In the genomic region with DNA sequence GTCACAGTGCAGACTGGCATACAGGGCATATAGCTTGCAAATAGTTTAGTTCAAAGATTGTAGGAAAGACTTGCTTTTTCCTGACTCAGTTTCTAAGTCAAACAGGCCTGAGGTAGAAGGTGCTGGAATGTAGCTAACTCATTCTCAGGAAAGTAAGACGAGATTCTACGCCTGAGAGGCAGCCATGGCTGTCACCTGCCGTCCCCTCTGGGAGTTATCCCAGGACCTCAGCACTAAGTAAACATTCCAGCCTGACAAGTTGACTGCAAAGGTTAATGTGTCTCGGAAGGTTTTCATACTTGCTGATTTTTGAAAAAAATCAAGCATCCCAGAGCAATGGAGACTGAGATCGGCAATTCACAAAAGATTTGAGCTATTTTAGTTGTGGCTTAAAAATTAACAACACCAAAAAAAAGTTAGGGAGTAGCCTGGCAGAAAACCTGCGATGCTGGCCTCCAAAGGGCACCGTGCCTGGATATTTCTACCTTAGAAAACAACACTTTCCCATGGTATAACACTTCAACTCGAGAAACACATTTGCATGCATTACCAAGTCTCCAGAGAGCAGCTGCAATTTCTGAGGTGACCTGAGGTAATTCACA, we compare ENCODE assay signal across 14 mouse cellular contexts. TPM values are rescaled to one million over a fixed set of nuclear protein-coding genes. Genes with fewer than 3 reads are reported as not detected.
DNase-seq lines count a peak whose midpoint lies in the region; ATAC-seq and TF ChIP-seq lines count a peak whose summit lies in the region.
"Had no signal": no experiment of that assay in that cellular context is flagged by ENCODE, and none has a peak within 500 bp of the region (broad histone marks: within the 10 kb centered on the region; RNA-seq: fewer than 3 reads in every experiment).

No protein-coding gene starts in this region.

- no peaks in the 10 kb centered on the region for H3K36me3 ChIP-seq in lung, embryonic 15.5 days
- H3K36me3 ChIP-seq in lung, postnatal 0 days (ENCODE audit: insufficient read depth, low read length) = no peaks in the 10 kb centered on the region
- no peaks in the 10 kb centered on the region for H3K36me3 ChIP-seq in intestine, postnatal 0 days (ENCODE audit: control insufficient read depth, insufficient read depth)
- H3K36me3 ChIP-seq in kidney, postnatal 0 days (ENCODE audit: insufficient read depth, low read length) = no peaks in the 10 kb centered on the region
- no peaks in the 10 kb centered on the region for H3K36me3 ChIP-seq in midbrain, embryonic 10.5 days
- H3K36me3 ChIP-seq: forebrain, embryonic 12.5 days; G1E; hindbrain, embryonic 10.5 days; liver, embryonic 15.5 days had no signal

- ATAC-seq in lung, embryonic 15.5 days (ENCODE audit: borderline replicate concordance, extremely low read depth, low FRiP score, low TSS enrichment) = no peak; the same call in 1 of the 2 replicates
- ATAC-seq in lung, postnatal 0 days = no peak
- no peak for ATAC-seq in intestine, postnatal 0 days
- ATAC-seq in kidney, postnatal 0 days (replicated peaks; ENCODE audit: low FRiP score, low read depth) = peak; percentile 71; the same call in 1 of the 2 replicates

- peak overlapping the region; percentile 25; the same call in 1 of the 2 replicates for H3K27ac ChIP-seq in lung, embryonic 15.5 days
- no peak overlapping the region for H3K27ac ChIP-seq in lung, postnatal 0 days (ENCODE audit: low read length)
- 0 out of 2 replicates have a peak overlapping the region, but pooled peaks have one; percentile 21 for H3K27ac ChIP-seq in intestine, postnatal 0 days (ENCODE audit: low read depth, low read length)
- H3K27ac ChIP-seq in kidney, postnatal 0 days = peak overlapping the region; percentile 77
- no peak overlapping the region for H3K27ac ChIP-seq in midbrain, embryonic 10.5 days (replicated peaks)
- H3K27ac ChIP-seq: forebrain, embryonic 12.5 days; hindbrain, embryonic 10.5 days; liver, embryonic 15.5 days had no signal

- 20% methylated on average over 8 of the region's 8 CpGs for WGBS in lung, embryonic 15.5 days
- 33% methylated on average over 8 of the region's 8 CpGs for WGBS in lung, postnatal 0 days
- 24% methylated on average over 8 of the region's 8 CpGs for WGBS in intestine, postnatal 0 days
- 15% methylated on average over 8 of the region's 8 CpGs for whole genome bisulfite sequencing in kidney, postnatal 0 days
- 73% methylated on average over 8 of the region's 8 CpGs for WGBS in midbrain, embryonic 10.5 days

- TF ChIP-seq CTCF in lung, postnatal 0 days (IDR thresholded peaks at IDR 0.05) = no peak
- no peak for TF ChIP-seq CTCF in intestine, postnatal 0 days (IDR thresholded peaks at IDR 0.05; ENCODE audit: low read depth)
- TF ChIP-seq CTCF in kidney, postnatal 0 days (IDR thresholded peaks at IDR 0.05; ENCODE audit: low read depth) = no peak

- 0 out of 2 replicates have a peak, but pooled peaks cover 6% of the 10 kb centered on the region for H3K4me1 ChIP-seq in lung, embryonic 15.5 days
- H3K4me1 ChIP-seq in lung, postnatal 0 days (ENCODE audit: insufficient read depth, low read depth, low read length) = no peaks in the 10 kb centered on the region
- peaks cover 13% of the 10 kb centered on the region; the same call in 1 of the 2 replicates for H3K4me1 ChIP-seq in intestine, postnatal 0 days (replicated peaks; ENCODE audit: control insufficient read depth, insufficient read depth, low read length)
- H3K4me1 ChIP-seq in kidney, postnatal 0 days (replicated peaks; ENCODE audit: insufficient read depth, low read length) = peaks cover 12% of the 10 kb centered on the region
- no peaks in the 10 kb centered on the region for H3K4me1 ChIP-seq in midbrain, embryonic 10.5 days
- H3K4me1 ChIP-seq: forebrain, embryonic 12.5 days; hindbrain, embryonic 10.5 days had no signal

- H3K9ac ChIP-seq in lung, embryonic 15.5 days = no peak overlapping the region
- H3K9ac ChIP-seq in lung, postnatal 0 days (replicated peaks; ENCODE audit: low read depth) = no peak overlapping the region
- H3K9ac ChIP-seq in intestine, postnatal 0 days (ENCODE audit: low read depth, low read length) = no peak overlapping the region
- no peak overlapping the region for H3K9ac ChIP-seq in kidney, postnatal 0 days (ENCODE audit: low read depth, low read length)
- H3K9ac ChIP-seq: forebrain, embryonic 12.5 days; liver, embryonic 15.5 days had no signal

- DNase-seq in lung, postnatal 0 days (ENCODE audit: low spot score) = no peak
- DNase-seq in kidney, postnatal 0 days (ENCODE audit: low spot score) = peak; percentile 67
- DNase-seq in left cerebral cortex, postnatal 4 days = no peak
- DNase-seq in thymus, postnatal 14 days = no peak
- DNase-seq in midbrain, embryonic 10.5 days (ENCODE audit: low spot score) = no peak
- DNase-seq: cerebellum, adult 2 months; layer of hippocampus, postnatal 36 days; thymus, postnatal 4 days had no signal

- intact Hi-C loops in left cerebral cortex, postnatal 4 days (cut with DNase I) = no loop called here

- no peaks in the 10 kb centered on the region for H3K9me3 ChIP-seq in lung, embryonic 15.5 days
- H3K9me3 ChIP-seq in lung, postnatal 0 days (ENCODE audit: low read length) = no peaks in the 10 kb centered on the region
- no peaks in the 10 kb centered on the region for H3K9me3 ChIP-seq in intestine, postnatal 0 days (ENCODE audit: control insufficient read depth)
- H3K9me3 ChIP-seq in kidney, postnatal 0 days (replicated peaks; ENCODE audit: low read length) = no peaks in the 10 kb centered on the region
- no peaks in the 10 kb centered on the region for H3K9me3 ChIP-seq in midbrain, embryonic 10.5 days (replicated peaks)
- H3K9me3 ChIP-seq: forebrain, embryonic 12.5 days; G1E; hindbrain, embryonic 10.5 days; liver, embryonic 15.5 days had no signal

- H3K4me2 ChIP-seq in lung, embryonic 15.5 days = no peak overlapping the region
- no peak overlapping the region for H3K4me2 ChIP-seq in lung, postnatal 0 days (replicated peaks; ENCODE audit: low read depth, low read length)
- no peak overlapping the region for H3K4me2 ChIP-seq in intestine, postnatal 0 days (replicated peaks; ENCODE audit: low read depth)
- H3K4me2 ChIP-seq in kidney, postnatal 0 days (ENCODE audit: low read length) = peak overlapping the region; percentile 21
- H3K4me2 ChIP-seq: forebrain, embryonic 12.5 days; liver, embryonic 15.5 days had no signal

- no peak for TF ChIP-seq EP300 in lung, postnatal 0 days (IDR thresholded peaks at IDR 0.05)

- H3K27me3 ChIP-seq in lung, embryonic 15.5 days = no peaks in the 10 kb centered on the region
- no peaks in the 10 kb centered on the region for H3K27me3 ChIP-seq in lung, postnatal 0 days (replicated peaks; ENCODE audit: insufficient read depth, low read length)
- H3K27me3 ChIP-seq in intestine, postnatal 0 days (replicated peaks; ENCODE audit: control insufficient read depth, insufficient read depth, low read length) = no peaks in the 10 kb centered on the region
- no peaks in the 10 kb centered on the region for H3K27me3 ChIP-seq in kidney, postnatal 0 days (ENCODE audit: insufficient read depth, low read length)
- no peaks in the 10 kb centered on the region for H3K27me3 ChIP-seq in midbrain, embryonic 10.5 days (ENCODE audit: low read depth, poor library complexity, severe bottlenecking)
- H3K27me3 ChIP-seq: forebrain, embryonic 12.5 days; liver, embryonic 15.5 days had no signal

- H3K4me3 ChIP-seq in lung, embryonic 15.5 days = no peak overlapping the region
- H3K4me3 ChIP-seq in lung, postnatal 0 days (ENCODE audit: low read depth, low read length) = no peak overlapping the region
- H3K4me3 ChIP-seq in intestine, postnatal 0 days (ENCODE audit: low read depth, low read length) = no peak overlapping the region
- no peak overlapping the region for H3K4me3 ChIP-seq in kidney, postnatal 0 days (replicated peaks; ENCODE audit: low read depth, low read length)
- no peak overlapping the region for H3K4me3 ChIP-seq in midbrain, embryonic 10.5 days
- H3K4me3 ChIP-seq: forebrain, embryonic 12.5 days; hindbrain, embryonic 10.5 days; liver, embryonic 15.5 days had no signal

RNA-seq across cellular contexts. Expression of a gene that starts 54.6 kb away (rescaled TPM):
- 25.1 and 27.0 TPM in 2 replicates for polyA plus RNA-seq in lung, embryonic 15.5 days (2015; fragmentation: Nextera tagmentation; extraction: Ambion mirVana)
- polyA plus RNA-seq in lung, postnatal 0 days (2015; fragmentation: Nextera tagmentation; extraction: Ambion mirVana) = 28.7 and 30.1 TPM in 2 replicates
- polyA plus RNA-seq in intestine, postnatal 0 days (2015; fragmentation: Nextera tagmentation; extraction: Ambion mirVana) = 135 and 138 TPM in 2 replicates
- polyA plus RNA-seq in kidney, postnatal 0 days (2015; fragmentation: Nextera tagmentation; extraction: Ambion mirVana) = 36.5 and 37.1 TPM in 2 replicates
- total RNA-seq in left cerebral cortex, postnatal 4 days (2021) = 10 to 100 TPM; 91.7 to 92.3 TPM
- 18.1 and 19.0 TPM in 2 replicates for polyA plus RNA-seq in midbrain, embryonic 10.5 days (2016; fragmentation: Nextera tagmentation; extraction: Ambion mirVana)
- polyA plus RNA-seq: G1E had no signal

Comparison
In these comparisons a context has a peak if more than half of its experiments do, and no peak if none do; other contexts are left out.
1. H3K27ac ChIP-seq: peak in lung, embryonic 15.5 days (single experiment), intestine, postnatal 0 days (single experiment) and kidney, postnatal 0 days (single experiment); none in lung, postnatal 0 days (single experiment) and midbrain, embryonic 10.5 days (single experiment).